Mouse (Mus musculus) kidney, postnatal 14 days (tissue): ENCODE results near the gene Cbfa2t3.

ENCODE experiments used
- DNase-seq: peaks from one replicate; pipeline ENCODE4 v3.0.0; 2022; ENCODE audit warnings: mixed read lengths

Gene Cbfa2t3

GRCm38 (mm10) chr8:122717869-122718509 lies 19.1 kb upstream of the Cbfa2t3 start:
- DNase-seq, result no peak

- no peak for DNase-seq
Observed at GRCm38 (mm10) chr8:122716566-122716965, 17.7 kb upstream of the Cbfa2t3 start.

GRCm38 (mm10) chr8:122713157-122713518 lies 14.2 kb upstream of the Cbfa2t3 start:
- no peak for DNase-seq

- no peak for DNase-seq
Observed at GRCm38 (mm10) chr8:122712411-122713156, 13.7 kb upstream of the Cbfa2t3 start.

GRCm38 (mm10) chr8:122711891-122712365 lies 13.0 kb upstream of the Cbfa2t3 start:
- peak; percentile 79 for DNase-seq

GRCm38 (mm10) chr8:122711480-122711879 lies 12.6 kb upstream of the Cbfa2t3 start:
- DNase-seq, result no peak

- DNase-seq, result no peak
Observed at GRCm38 (mm10) chr8:122709340-122710111, 10.6 kb upstream of the Cbfa2t3 start.

- DNase-seq, result no peak
Observed at GRCm38 (mm10) chr8:122707184-122707583, 8.3 kb upstream of the Cbfa2t3 start.

GRCm38 (mm10) chr8:122705901-122706561 lies 7.1 kb upstream of the Cbfa2t3 start:
- no peak for DNase-seq

GRCm38 (mm10) chr8:122704612-122705011 lies 5.7 kb upstream of the Cbfa2t3 start:
- no peak for DNase-seq

GRCm38 (mm10) chr8:122702957-122703356 lies 4.0 kb upstream of the Cbfa2t3 start:
- no peak for DNase-seq

GRCm38 (mm10) chr8:122702301-122702941 lies 3.5 kb upstream of the Cbfa2t3 start:
- no peak for DNase-seq

- DNase-seq, result no peak
Observed at GRCm38 (mm10) chr8:122701441-122702185, 2.7 kb upstream of the Cbfa2t3 start.

GRCm38 (mm10) chr8:122700628-122701027 lies 1.7 kb upstream of the Cbfa2t3 start:
- no peak for DNase-seq

GRCm38 (mm10) chr8:122698254-122698768 lies 598 bp downstream of the Cbfa2t3 start:
- no peak for DNase-seq

- no peak for DNase-seq
Observed at GRCm38 (mm10) chr8:122697586-122697985, 1.3 kb downstream of the Cbfa2t3 start.

- peak; percentile 67 for DNase-seq
Observed at GRCm38 (mm10) chr8:122697181-122697581, 1.7 kb downstream of the Cbfa2t3 start.

- no peak for DNase-seq
Observed at GRCm38 (mm10) chr8:122695438-122696042, 3.4 kb downstream of the Cbfa2t3 start.

GRCm38 (mm10) chr8:122692152-122692551 lies 6.8 kb downstream of the Cbfa2t3 start:
- no peak for DNase-seq

GRCm38 (mm10) chr8:122691018-122691417 lies 7.9 kb downstream of the Cbfa2t3 start:
- no peak for DNase-seq

- DNase-seq, result no peak
Observed at GRCm38 (mm10) chr8:122689315-122689714, 9.6 kb downstream of the Cbfa2t3 start.
